Mouse (Mus musculus) kidney, postnatal 4 days (tissue): ENCODE data around the gene Gm21209.
"Not testable (repeated sequence)": the region's sequence is repeated elsewhere in the genome, so short reads cannot be mapped to it uniquely, and the experiment has no call there.

Experiments used
- DNase-seq, 2 experiments: peaks; one replicate each; pipeline ENCODE4 v3.0.0; 2021; ENCODE audit warnings: mixed read lengths in 2 of 2

Gene Gm21209

GRCm38 (mm10) chrY:49570856-49571255, at the start of gene Gm21209:
Gene Gm21209 (plus strand): TSS chrY:49571156.
- not testable (repeated sequence) for DNase-seq
